Mouse (Mus musculus) frontal cortex, adult (tissue): ENCODE results near the gene Rbm20.
"Not testable (repeated sequence)": the region's sequence is repeated elsewhere in the genome, so short reads cannot be mapped to it uniquely, and the experiment has no call there.

ENCODE experiments used
- ATAC-seq: cut with Nextera tagmentation; 2 replicates; pipeline ENCODE4 v1.9.2; 2017; ENCODE audit warnings: mild to moderate bottlenecking, moderate library complexity, mixed read lengths; ENCODE audit not compliant: low TSS enrichment

Rbm20 gene

DNA sequence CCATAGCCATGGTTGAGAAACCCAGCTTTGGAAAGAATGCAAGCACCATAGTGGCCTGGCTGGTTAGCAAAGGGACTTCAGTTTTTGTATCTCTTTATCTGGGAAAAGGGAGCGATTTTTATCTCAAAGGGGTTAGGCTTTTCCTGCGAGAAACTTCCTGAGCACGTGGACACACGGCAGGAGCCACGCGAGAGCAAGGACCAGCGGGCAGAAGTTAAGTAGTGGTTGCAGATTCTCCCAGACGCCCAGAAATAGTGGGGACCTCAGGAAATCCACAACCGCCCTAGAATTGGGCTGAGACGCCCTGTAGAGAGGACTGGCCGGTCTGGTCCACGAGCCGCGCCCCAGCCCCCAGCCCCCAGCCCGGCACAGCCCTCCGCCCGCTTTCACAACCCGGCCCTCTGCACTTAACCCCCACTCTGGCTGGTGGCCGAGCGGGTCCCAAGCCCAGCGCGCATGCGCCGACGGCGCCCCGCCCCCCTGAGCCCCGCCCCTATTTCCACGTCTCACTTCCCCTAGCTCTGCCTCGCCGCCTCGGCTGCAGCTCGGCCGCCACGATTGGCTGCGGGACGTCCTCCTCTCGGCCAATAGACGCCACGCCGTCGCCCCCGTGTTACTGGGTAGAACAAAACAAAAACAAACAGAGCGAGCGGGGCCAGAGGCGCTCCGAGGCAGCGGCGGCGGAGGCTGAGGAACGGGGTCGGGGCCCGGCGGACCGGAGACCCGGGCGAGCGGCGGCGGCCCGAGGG is 225.8 kb downstream of the Rbm20 start:
- peak; percentile 90 for ATAC-seq

DNA sequence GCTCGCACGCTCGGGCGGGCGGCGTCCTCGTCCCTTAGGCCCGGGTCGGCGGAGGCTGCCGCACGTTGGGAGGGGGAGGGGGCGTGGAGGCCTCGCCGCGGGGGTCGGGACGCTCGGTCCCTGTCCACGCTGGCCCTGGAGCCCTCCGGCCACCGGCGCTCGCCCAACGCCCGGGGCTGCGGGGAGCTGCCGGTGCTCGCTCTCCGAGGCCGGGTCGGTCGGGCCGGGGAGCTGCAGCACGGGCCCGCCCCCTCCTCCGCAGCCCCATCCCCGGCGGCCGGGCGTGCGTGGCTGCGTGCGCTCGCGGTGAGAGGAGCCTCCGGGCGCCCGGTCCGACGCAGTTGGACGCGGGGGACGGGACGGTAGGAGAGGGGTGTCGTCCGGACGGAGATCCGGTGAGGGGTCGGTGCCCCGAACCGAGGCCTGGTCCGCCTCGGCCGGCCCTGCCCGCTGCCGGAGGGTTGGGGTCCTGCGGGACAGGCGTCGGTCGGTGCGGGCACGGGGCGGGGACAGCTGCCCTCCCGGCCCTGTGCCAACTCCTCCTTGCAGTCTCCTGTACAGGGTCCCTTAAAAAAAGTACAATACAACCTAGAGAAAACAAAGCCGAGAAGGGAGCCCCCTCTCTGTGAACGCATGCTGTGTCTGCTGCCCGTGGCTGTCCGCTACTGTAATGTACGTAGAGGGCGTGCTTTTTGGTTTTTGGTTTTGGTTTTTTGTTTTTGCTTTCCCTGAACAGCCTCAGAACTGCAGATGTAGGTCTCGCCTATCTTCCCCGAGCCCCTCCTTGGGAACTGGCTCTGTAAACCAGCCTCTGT is 226.6 kb downstream of the Rbm20 start:
- ATAC-seq, result peak; percentile 38

DNA sequence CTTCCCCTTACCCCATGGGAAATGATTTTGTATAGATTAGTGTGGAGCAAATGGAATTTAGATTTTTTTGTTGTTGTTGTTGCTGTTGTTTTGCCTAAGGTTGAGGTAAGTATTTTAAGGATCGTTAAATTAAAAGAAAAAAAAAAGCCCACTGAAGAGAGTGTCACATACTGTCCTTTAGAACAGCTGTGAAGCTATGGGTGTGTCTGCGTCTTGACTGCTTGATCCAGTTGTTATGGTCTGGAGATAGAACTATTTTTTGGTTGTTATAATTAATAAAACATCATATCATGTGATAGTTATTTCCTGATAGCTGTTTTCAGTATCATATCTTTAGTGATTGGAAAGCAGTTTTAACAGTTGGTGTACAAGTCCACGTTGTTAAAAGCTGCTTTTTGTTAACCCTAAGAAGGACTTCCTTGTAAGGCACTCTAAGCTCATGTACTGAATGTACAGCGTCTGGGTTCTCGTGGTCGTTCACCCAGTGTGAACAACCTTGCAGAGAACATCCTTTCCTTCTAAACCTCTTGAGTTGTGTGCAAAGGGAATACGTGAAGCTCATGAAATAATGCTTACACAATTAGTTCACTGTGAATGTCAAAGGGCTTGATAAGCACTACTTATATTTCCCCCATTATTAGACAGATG is 227.9 kb downstream of the Rbm20 start:
- no peak for ATAC-seq

DNA sequence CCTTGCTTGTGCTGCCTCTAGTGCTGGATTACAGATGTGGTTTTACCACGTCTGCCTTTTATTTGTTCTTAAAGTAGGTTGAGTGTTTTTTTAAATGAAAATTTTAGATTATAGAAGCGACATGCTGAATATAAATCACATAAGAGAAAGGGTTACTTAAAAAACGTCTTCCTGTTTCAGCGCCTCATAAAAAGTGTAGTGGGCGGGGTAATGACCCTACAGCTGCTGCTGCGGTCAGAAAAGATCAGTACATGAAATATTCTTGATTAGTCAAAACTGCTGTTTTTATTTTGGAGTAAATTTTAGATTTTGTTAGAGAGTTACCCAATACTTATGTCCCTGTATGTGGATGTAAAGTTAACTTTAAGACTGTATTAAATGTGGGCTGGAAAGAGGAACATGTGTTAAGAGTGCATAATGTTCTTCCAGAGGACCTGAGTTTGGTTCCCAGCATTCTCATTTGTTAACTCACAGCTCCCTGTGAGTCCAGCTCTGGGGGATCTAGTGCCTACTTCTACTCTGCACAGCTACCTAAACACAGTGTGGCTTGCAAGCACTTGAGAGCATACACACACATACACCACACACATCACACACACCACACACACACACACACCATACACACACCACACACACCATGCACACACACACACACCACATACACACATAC is 229.1 kb downstream of the Rbm20 start:
- ATAC-seq, result no peak

DNA sequence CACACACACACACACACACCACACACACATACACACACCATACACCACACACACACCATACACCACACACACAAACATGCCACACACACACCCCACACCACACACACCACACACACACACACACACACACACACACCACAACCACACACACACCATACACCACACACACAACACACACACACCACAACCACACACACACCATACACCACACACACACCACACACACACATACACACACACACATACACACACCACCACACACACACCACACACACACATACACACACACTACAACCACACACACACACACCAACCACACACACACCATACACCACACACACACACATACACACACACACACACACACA is 229.6 kb downstream of the Rbm20 start:
- ATAC-seq, result not testable (repeated sequence)

DNA sequence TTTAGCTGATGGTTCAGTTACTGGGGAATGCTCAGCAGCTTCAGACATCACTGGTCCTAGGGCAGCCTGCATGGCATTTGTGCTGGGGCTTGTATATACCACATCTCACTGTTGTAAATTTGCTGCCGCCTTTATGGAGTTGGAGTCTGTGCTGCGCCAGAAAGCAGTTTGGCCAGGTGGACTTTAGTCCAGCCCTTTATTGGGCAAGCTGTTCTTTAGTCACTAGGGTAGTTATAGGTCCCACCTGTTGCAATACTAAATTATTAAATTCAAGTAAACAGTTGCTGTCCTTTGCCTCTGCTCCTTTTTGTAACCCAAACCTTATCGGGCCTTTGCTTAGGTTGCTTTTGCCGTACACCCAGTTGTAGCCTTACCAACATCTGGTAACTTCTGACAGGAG is 237.8 kb downstream of the Rbm20 start:
- ATAC-seq, result no peak
